Mouse (Mus musculus) spleen, adult 2 months (tissue): ENCODE data around the gene Bmf.

Experiments
- CTCF ChIP-seq: fragments of 200-500 bp; IDR thresholded peaks from 2 replicates; pipeline ENCODE4 v1.5.1; 2011; ENCODE audit warnings: mild to moderate bottlenecking, inconsistent platforms; ENCODE audit not compliant: insufficient read depth, insufficient read length, insufficient replicate concordance; ENCODE audit errors: extremely low read depth
- POLR2A ChIP-seq: fragments of 200-500 bp; IDR thresholded peaks from 2 replicates; pipeline ENCODE4 v1.6.1; 2011; ENCODE audit warnings: low read depth, low read length, inconsistent platforms

DNA sequence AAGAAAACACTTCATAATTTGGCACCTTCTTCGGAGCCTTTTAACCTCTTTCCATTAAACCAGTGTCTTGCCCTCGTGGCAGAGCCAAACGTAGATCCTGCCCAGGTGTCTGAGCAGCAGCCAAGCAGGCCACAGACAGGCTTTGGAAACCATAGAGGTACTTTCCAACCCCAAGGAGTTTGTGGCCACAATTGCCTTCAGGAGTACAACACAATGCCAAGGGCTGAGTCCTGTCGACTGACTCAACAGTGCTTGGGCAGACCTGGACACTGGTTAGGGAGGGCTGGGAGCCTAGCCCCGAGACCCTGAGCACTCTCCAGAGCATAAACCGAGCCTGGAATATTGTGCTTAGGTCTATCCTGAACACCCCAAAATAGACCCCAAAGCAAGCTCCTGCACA lies 13.4 kb downstream of the Bmf start:
- TF ChIP-seq POLR2A (no peak), CTCF (no peak)
